Mouse (Mus musculus) E14TG2a.4 (cell line): ENCODE data around the gene C130050O18Rik.

Experiments used
- H3K27me3 ChIP-seq: 2 replicates; pipeline ENCODE4 v1.6.1; 2014; ENCODE audit warnings: low read length, control low read depth; ENCODE audit not compliant: insufficient read depth
- H3K36me3 ChIP-seq: 2 replicates; pipeline ENCODE4 v1.6.1; 2014; ENCODE audit warnings: low read length, control low read depth; ENCODE audit not compliant: insufficient read depth
- H3K4me1 ChIP-seq: replicated peaks from 2 replicates; pipeline ENCODE4 v1.6.1; 2014; ENCODE audit warnings: low read depth, low read length, control low read depth
- H3K4me3 ChIP-seq: replicated peaks from 2 replicates; pipeline ENCODE4 v1.5.1; 2014; ENCODE audit warnings: mild to moderate bottlenecking, low read length
- H3K9me3 ChIP-seq: 2 replicates; pipeline ENCODE4 v1.6.1; 2014; ENCODE audit warnings: low read length, control low read depth
- CTCF ChIP-seq: conservative IDR thresholded peaks from 2 replicates; pipeline ENCODE4 v1.5.1; 2014; ENCODE audit warnings: low read length
- NANOG ChIP-seq: IDR thresholded peaks from 2 replicates; pipeline ENCODE4 v1.6.1; 2014; ENCODE audit warnings: borderline replicate concordance, low read length, mixed read lengths
- POU5F1 ChIP-seq: IDR thresholded peaks from 2 replicates; pipeline ENCODE4 v1.6.1; 2014; ENCODE audit warnings: low read length, borderline replicate concordance

C130050O18Rik gene

GRCm38 (mm10) chr5:139434940-139435339 is 29.9 kb downstream of the C130050O18Rik start:
- no peak for TF ChIP-seq CTCF
- TF ChIP-seq POU5F1, result no peak
- TF ChIP-seq NANOG, result no peak
- Histone ChIP-seq H3K9me3 (no peaks in the 10 kb centered on the region), H3K27me3 (no peaks in the 10 kb centered on the region), H3K4me3 (no peak overlapping the region), H3K4me1 (peaks cover 66% of the 10 kb centered on the region), H3K36me3 (peaks cover 44% of the 10 kb centered on the region)

- no peaks in the 10 kb centered on the region for H3K27me3 ChIP-seq
- no peak overlapping the region for H3K4me3 ChIP-seq
- peaks cover 57% of the 10 kb centered on the region for H3K36me3 ChIP-seq
- H3K9me3 ChIP-seq, result no peaks in the 10 kb centered on the region
- no peak for TF ChIP-seq POU5F1
- TF ChIP-seq NANOG, result no peak
- TF ChIP-seq CTCF, result no peak
- H3K4me1 ChIP-seq, result peaks cover 56% of the 10 kb centered on the region
Measured at GRCm38 (mm10) chr5:139437769-139438168, 32.7 kb downstream of the C130050O18Rik start.

- Histone ChIP-seq H3K4me3 (no peak overlapping the region), H3K36me3 (peaks cover 59% of the 10 kb centered on the region), H3K9me3 (no peaks in the 10 kb centered on the region), H3K4me1 (peaks cover 59% of the 10 kb centered on the region), H3K27me3 (no peaks in the 10 kb centered on the region)
- TF ChIP-seq CTCF (no peak), NANOG (no peak), POU5F1 (no peak)
Measured at GRCm38 (mm10) chr5:139438440-139438839, 33.4 kb downstream of the C130050O18Rik start.

GRCm38 (mm10) chr5:139440451-139440850 is 35.4 kb downstream of the C130050O18Rik start:
- H3K9me3 ChIP-seq, result no peaks in the 10 kb centered on the region
- peaks cover 48% of the 10 kb centered on the region for H3K36me3 ChIP-seq
- no peak overlapping the region for H3K4me3 ChIP-seq
- H3K4me1 ChIP-seq, result peaks cover 58% of the 10 kb centered on the region
- H3K27me3 ChIP-seq, result no peaks in the 10 kb centered on the region
- TF ChIP-seq CTCF (no peak), POU5F1 (no peak), NANOG (no peak)

GRCm38 (mm10) chr5:139440926-139441725 is 36.0 kb downstream of the C130050O18Rik start:
- Histone ChIP-seq H3K9me3 (no peaks in the 10 kb centered on the region), H3K36me3 (peaks cover 46% of the 10 kb centered on the region), H3K4me1 (peaks cover 58% of the 10 kb centered on the region), H3K27me3 (no peaks in the 10 kb centered on the region), H3K4me3 (no peak overlapping the region)
- no peak for TF ChIP-seq CTCF
- no peak for TF ChIP-seq NANOG
- TF ChIP-seq POU5F1, result no peak

GRCm38 (mm10) chr5:139441726-139442018 is 36.6 kb downstream of the C130050O18Rik start:
- peaks cover 47% of the 10 kb centered on the region for H3K36me3 ChIP-seq
- peaks cover 58% of the 10 kb centered on the region for H3K4me1 ChIP-seq
- no peak for TF ChIP-seq POU5F1
- TF ChIP-seq CTCF, result no peak
- no peak for TF ChIP-seq NANOG
- no peaks in the 10 kb centered on the region for H3K27me3 ChIP-seq
- H3K4me3 ChIP-seq, result no peak overlapping the region
- H3K9me3 ChIP-seq, result no peaks in the 10 kb centered on the region

GRCm38 (mm10) chr5:139442428-139442827 is 37.3 kb downstream of the C130050O18Rik start:
- H3K4me1 ChIP-seq, result peaks cover 62% of the 10 kb centered on the region
- peaks cover 50% of the 10 kb centered on the region for H3K36me3 ChIP-seq
- TF ChIP-seq CTCF (no peak), POU5F1 (no peak), NANOG (no peak)
- H3K9me3 ChIP-seq, result no peaks in the 10 kb centered on the region
- H3K27me3 ChIP-seq, result no peaks in the 10 kb centered on the region
- H3K4me3 ChIP-seq, result no peak overlapping the region

- TF ChIP-seq POU5F1, result no peak
- no peak for TF ChIP-seq NANOG
- no peak for TF ChIP-seq CTCF
Measured at GRCm38 (mm10) chr5:139442962-139443361, 37.9 kb downstream of the C130050O18Rik start.

GRCm38 (mm10) chr5:139445258-139445657 is 40.2 kb downstream of the C130050O18Rik start:
- no peak overlapping the region for H3K4me3 ChIP-seq
- no peaks in the 10 kb centered on the region for H3K9me3 ChIP-seq
- no peak for TF ChIP-seq CTCF
- no peak for TF ChIP-seq POU5F1
- TF ChIP-seq NANOG, result no peak
- H3K36me3 ChIP-seq, result peaks cover 69% of the 10 kb centered on the region
- H3K27me3 ChIP-seq, result no peaks in the 10 kb centered on the region
- peaks cover 52% of the 10 kb centered on the region for H3K4me1 ChIP-seq

More at GRCm38 (mm10) chr5:139442962-139443361, 37.9 kb downstream of the C130050O18Rik start:
- H3K4me3 ChIP-seq, result no peak overlapping the region
- peaks cover 52% of the 10 kb centered on the region for H3K36me3 ChIP-seq
- no peaks in the 10 kb centered on the region for H3K27me3 ChIP-seq
- peaks cover 58% of the 10 kb centered on the region for H3K4me1 ChIP-seq
- H3K9me3 ChIP-seq, result no peaks in the 10 kb centered on the region
